Mouse (Mus musculus) heart, embryonic 12.5 days (tissue): ENCODE data around the gene Serpinb9f. TPM values are rescaled to one million over a fixed set of nuclear protein-coding genes. Genes with fewer than 3 reads are reported as not detected.
"Not testable (repeated sequence)": the region's sequence is repeated elsewhere in the genome, so short reads cannot be mapped to it uniquely, and the experiment has no call there.

Experiments used
- ATAC-seq: fragments of 200-750 bp; cut with Nextera tagmentation; 2 replicates; pipeline ENCODE4 v1.8.0; 2017; ENCODE audit warnings: moderate TSS enrichment, moderate library complexity; ENCODE audit not compliant: insufficient number of reproducible peaks, low FRiP score
- H3K27ac ChIP-seq: fragments of 300-500 bp; sonication (generic); 2 replicates; pipeline ENCODE4 v1.5.1; 2016; ENCODE audit warnings: mild to moderate bottlenecking, moderate library complexity; ENCODE audit not compliant: poor library complexity, severe bottlenecking
- H3K27me3 ChIP-seq: fragments of 300-500 bp; sonication (generic); replicated peaks from 2 replicates; pipeline ENCODE4 v1.6.1; 2016; ENCODE audit warnings: mild to moderate bottlenecking, moderate library complexity
- H3K36me3 ChIP-seq: fragments of 300-500 bp; sonication (generic); 2 replicates; pipeline ENCODE4 v1.6.1; 2016; ENCODE audit warnings: mild to moderate bottlenecking, moderate library complexity
- H3K4me1 ChIP-seq: fragments of 300-500 bp; sonication (generic); replicated peaks from 2 replicates; pipeline ENCODE4 v1.6.1; 2016; ENCODE audit warnings: mild to moderate bottlenecking
- H3K4me2 ChIP-seq: fragments of 300-500 bp; sonication (generic); 2 replicates; pipeline ENCODE4 v1.6.1; 2016; ENCODE audit warnings: mild to moderate bottlenecking, moderate library complexity
- H3K4me3 ChIP-seq: fragments of 300-500 bp; sonication (generic); 2 replicates; pipeline ENCODE4 v1.5.1; 2016; ENCODE audit warnings: mild to moderate bottlenecking
- H3K9ac ChIP-seq: fragments of 300-500 bp; sonication (generic); 2 replicates; pipeline ENCODE4 v1.6.1; 2016; ENCODE audit warnings: mild to moderate bottlenecking, moderate library complexity
- H3K9me3 ChIP-seq: fragments of 300-500 bp; sonication (generic); replicated peaks from 2 replicates; pipeline ENCODE4 v1.6.1; 2016; ENCODE audit warnings: mild to moderate bottlenecking, moderate library complexity
- WGBS: fragments of 180-500 bp; shearing (Covaris S2); methylation state at CpG from one replicate; pipeline ENCODE4 v1.1.7; 2016; 5-methylcytosine and 5-hydroxymethylcytosine counted together
- polyA plus RNA-seq: library from polyadenylated mRNA; unstranded; fragments of >200 nt; fragmentation: Nextera tagmentation; extraction: Ambion mirVana; gene quantifications from 2 replicates; pipeline ENCODE4 v1.2.1, GENCODE M21; 2016

Gene Serpinb9f
- polyA plus RNA-seq = not detected in 2 replicates

- H3K9ac ChIP-seq, ATAC-seq, H3K4me1 ChIP-seq, H3K4me3 ChIP-seq, H3K4me2 ChIP-seq, H3K27ac ChIP-seq, H3K36me3 ChIP-seq, H3K9me3 ChIP-seq, H3K27me3 ChIP-seq: not testable (repeated sequence)
- 76% methylated on average over 3 of the region's 3 CpGs for WGBS
Observed at GRCm38 (mm10) chr13:33323777-33324176, at the start of gene Serpinb9f. TSS of gene Serpinb9f (plus strand) at chr13:33324077.

GRCm38 (mm10) chr13:33308631-33309030 is 15.2 kb upstream of the Serpinb9f start:
- not testable (repeated sequence) for H3K4me2 ChIP-seq, H3K9ac ChIP-seq, ATAC-seq, H3K4me1 ChIP-seq, H3K9me3 ChIP-seq, H3K27me3 ChIP-seq, H3K4me3 ChIP-seq, H3K36me3 ChIP-seq, H3K27ac ChIP-seq
- 81% methylated on average over 4 of the region's 4 CpGs for WGBS

GRCm38 (mm10) chr13:33356666-33357065 is 32.8 kb downstream of the Serpinb9f start:
- not testable (repeated sequence) for H3K9me3 ChIP-seq, ATAC-seq, H3K27me3 ChIP-seq, H3K4me3 ChIP-seq, H3K36me3 ChIP-seq, H3K9ac ChIP-seq, H3K4me2 ChIP-seq, H3K27ac ChIP-seq, H3K4me1 ChIP-seq
- 93% methylated on average over 1 of the region's 1 CpGs for WGBS

Other genes starting within 250 kb of the Serpinb9f start
- gene Serpinb1b, start 245.5 kb upstream of the Serpinb9f start, polyA plus RNA-seq = not detected in 2 replicates
- gene Serpinb9c, start 164.3 kb upstream of the Serpinb9f start, polyA plus RNA-seq = not detected in 2 replicates
- gene Serpinb9d, start 131.1 kb upstream of the Serpinb9f start, polyA plus RNA-seq = not detected in 2 replicates
- not detected in 2 replicates for gene Serpinb9e, start 74.5 kb upstream of the Serpinb9f start, polyA plus RNA-seq
- not detected in 2 replicates for gene Gm11397, start 71.7 kb downstream of the Serpinb9f start, polyA plus RNA-seq
- gene Serpinb9g, start 160.7 kb downstream of the Serpinb9f start, polyA plus RNA-seq = not detected in 2 replicates